In the genomic region with DNA sequence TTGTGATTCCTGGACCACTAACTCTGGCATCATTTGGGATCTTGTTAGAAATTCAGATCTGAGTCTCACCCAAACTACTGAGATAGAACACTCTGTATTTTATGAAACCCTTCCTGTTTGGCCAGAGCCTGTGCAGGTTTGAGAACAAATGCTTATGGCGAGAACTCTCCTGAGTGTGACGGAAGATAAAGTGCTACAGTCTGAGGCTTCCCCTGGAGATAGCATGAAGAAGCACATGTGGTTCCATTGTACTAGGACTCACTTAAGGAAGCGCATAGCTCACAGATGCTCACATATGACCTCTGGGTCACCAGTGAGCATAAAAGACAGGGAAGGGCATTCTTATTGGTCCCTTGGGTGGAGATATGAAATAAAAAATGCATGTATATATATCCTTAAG, we compare ENCODE assay signal across 22 mouse cellular contexts. TPM values are rescaled to one million over a fixed set of nuclear protein-coding genes. Genes with fewer than 3 reads are reported as not detected.
"Had no signal": no experiment of that assay in that cellular context is flagged by ENCODE, and none has a peak within 500 bp of the region (broad histone marks: within the 10 kb centered on the region; RNA-seq: fewer than 3 reads in every experiment).

No protein-coding gene starts in this region.

- DNase-seq: kidney, adult 11 months; kidney, adult 8-10 months; kidney, postnatal 14 days; kidney, postnatal 4 days; layer of hippocampus, postnatal 36 days; liver, embryonic 13.5 days; lung, embryonic 14.5 days; retina, postnatal 1 day; right cerebral cortex, postnatal 25 days; spleen, adult 18-20 months had no signal

- H3K4me3 ChIP-seq: intestine, embryonic 15.5 days; limb, embryonic 10.5 days; limb, embryonic 13.5 days; liver, embryonic 13.5 days; midbrain, embryonic 10.5 days; midbrain, embryonic 13.5 days; myocyte; neural tube, embryonic 13.5 days; stomach, embryonic 15.5 days had no signal

- H3K27ac ChIP-seq: intestine, embryonic 15.5 days; limb, embryonic 10.5 days; limb, embryonic 13.5 days; liver, embryonic 13.5 days; macrophage; midbrain, embryonic 10.5 days; midbrain, embryonic 13.5 days; neural tube, embryonic 13.5 days; stomach, embryonic 15.5 days had no signal

RNA-seq across cellular contexts. Expression of gene Arpp21, which starts 17.5 kb away (rescaled TPM):
- total RNA-seq: monocyte, adult 5-6 weeks had no signal
- polyA plus RNA-seq: liver, adult 2 months; lung, postnatal 0 days had no signal
